Mouse (Mus musculus): ENCODE results near the gene Gm20532.
A peak's percentile ranks its signal among the peaks of the same experiment; 100 is the strongest.

The Gm20532 gene

DNA sequence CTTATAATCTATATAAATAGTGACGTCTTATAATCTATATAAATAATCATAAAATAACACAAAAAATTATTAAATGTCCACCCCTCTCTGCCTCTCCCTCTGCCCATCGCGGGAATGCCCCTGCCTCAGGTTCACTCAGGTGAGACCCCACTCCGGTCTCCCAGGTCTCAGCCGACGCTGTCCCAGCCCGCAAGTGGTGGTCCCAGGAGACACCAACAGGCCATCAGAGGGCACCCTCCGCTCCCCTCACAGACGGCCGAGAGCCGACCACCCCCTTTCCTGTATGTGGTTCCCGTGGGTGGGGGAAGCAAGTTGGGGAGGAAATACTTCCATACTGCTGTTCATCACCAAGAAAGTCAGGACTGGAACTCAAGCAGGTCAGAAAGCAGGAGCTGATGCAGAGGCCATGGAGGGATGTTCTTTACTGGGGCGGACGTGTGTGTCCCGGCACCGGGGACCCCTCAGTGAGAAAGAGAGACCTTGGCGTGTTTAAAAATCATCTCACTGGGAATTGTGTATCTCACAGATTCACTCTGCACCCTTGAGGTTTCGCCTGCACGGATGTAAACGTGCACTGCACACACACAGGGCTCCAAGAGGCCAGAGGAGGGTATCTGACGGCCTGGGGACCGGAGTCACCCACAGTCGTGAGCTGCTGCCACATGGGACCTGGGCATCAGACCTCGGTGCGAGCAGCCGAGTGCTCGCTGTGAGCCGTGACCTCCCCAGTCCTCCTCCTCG, 75.5 kb downstream of the Gm20532 start:
- no peak for DNase-seq

DNA sequence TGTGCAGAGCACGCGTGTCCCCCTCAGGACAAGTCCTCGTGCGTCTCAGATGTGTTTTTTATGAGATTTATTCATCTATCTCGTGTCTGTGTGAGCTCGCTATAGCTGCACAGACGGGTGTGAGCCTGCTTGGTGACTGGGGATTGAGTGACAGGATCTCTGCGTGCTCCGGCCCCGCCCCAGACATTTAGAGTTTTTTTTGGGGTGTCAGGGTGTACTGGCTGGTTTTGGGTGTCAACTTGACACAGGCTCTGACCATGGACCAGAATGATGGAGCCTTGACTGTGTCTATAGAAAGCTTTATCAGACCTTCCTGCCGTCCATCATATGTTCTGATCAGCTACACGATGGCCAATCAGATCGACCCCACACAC, 76.1 kb downstream of the Gm20532 start:
- DNase-seq = no peak

DNA sequence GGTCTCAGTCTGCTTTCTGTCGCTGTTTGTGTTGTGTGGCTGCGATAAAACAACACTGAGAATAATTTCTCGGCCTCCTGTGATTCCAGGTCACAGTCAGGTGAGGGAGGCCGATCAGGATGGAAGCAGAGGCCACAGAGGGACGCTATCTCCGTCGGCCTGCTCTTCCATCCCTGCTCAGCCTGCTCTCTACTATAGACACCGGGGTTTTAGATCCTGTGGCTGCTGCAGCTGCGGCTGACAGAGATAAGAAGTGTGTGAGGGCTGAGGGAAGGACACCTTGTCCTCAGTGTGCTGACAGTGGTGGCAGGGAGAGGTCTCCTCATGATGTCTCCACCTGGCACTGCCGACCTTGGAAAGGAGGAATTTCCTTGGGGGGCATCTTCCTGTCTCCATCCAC, 76.7 kb downstream of the Gm20532 start:
- DNase-seq = no peak

DNA sequence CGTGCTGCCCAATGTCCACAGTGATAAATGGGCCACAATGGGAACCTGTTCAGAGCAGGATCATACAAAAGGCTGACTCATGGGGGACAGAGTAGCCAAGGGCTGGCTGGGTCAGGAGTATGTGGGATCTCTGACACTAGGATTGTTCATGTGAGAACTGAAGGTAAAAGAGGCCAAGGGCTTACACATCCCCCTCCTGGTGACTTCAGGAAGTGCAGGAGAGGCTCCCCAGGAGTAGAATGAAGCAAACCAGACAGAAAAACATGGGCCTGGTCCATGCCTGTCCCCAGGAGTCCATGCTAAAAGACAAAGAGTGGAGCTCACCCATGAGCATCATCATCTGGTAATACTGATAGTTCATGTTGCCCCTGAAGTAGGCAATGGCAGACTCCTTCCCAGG, 77.1 kb downstream of the Gm20532 start:
- DNase-seq = peak; percentile 77

DNA sequence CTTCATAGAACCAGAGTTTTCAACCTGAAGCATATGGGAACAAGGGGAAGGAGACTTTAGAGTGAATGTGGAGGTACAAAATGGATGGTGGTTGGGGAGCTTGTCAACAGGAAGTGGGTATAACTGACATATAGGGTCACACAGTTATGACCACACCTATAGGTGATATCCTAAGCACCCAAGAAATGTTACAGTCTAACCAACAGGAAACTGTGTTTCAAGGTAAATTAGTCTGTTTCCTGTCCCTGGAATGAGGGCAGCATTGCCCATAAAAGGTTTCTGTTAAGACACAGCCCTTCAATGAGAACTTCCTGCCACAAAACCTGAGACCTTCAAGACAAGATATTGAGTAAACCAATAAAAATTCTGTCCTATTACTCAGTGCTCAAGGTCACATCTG, 82.3 kb downstream of the Gm20532 start:
- no peak for DNase-seq

DNA sequence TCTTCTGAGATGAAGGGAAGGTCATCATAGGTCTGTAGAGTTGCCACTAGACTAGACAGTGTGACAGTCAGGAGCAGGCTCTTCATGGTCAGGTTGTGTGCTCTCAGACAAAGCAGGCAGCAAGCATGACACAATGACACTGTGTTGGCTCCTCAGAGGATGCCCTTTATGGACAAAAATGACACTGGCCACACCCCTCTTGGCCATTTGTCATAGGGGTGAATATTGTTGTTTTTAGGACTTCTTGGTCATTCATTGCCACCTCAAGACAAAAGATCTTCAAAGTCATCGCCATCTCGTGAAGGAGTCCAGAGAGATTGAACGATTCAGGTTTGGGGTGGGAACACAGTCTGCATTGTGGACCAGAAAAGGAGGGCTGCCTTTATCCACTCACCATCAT, 84.7 kb downstream of the Gm20532 start, which contains the start of gene Lcn4:
Gene Lcn4, minus strand, starts transcription at position 101 of the 400 bp plus-strand sequence.
- DNase-seq = no peak
